Mouse (Mus musculus) myocyte (in vitro differentiated cells): ENCODE results near the gene Prrg4. TPM values are rescaled to one million over a fixed set of nuclear protein-coding genes. Genes with fewer than 3 reads are reported as not detected.

Experiments
- H3K27me3 ChIP-seq: one replicate; pipeline ENCODE4 v1.6.1; 2011; ENCODE audit not compliant: control insufficient read depth, insufficient read depth, insufficient read length
- H3K36me3 ChIP-seq: one replicate; pipeline ENCODE4 v1.6.1; 2011; ENCODE audit not compliant: control insufficient read depth, insufficient read depth
- H3K4me2 ChIP-seq: one replicate; pipeline ENCODE4 v1.6.1; 2011; ENCODE audit warnings: low read depth, control low read depth
- H3K4me3 ChIP-seq: one replicate; pipeline ENCODE4 v1.5.1; 2011; ENCODE audit warnings: mild to moderate bottlenecking, control low read depth, moderate library complexity
- H3K79me2 ChIP-seq: one replicate; pipeline ENCODE4 v1.6.1; 2011; ENCODE audit not compliant: control insufficient read depth, insufficient read depth
- H3ac ChIP-seq: one replicate; pipeline ENCODE4 v1.6.1; 2011; ENCODE audit not compliant: control insufficient read depth, insufficient read length
- CEBPB ChIP-seq: IDR thresholded peaks from 2 replicates; pipeline ENCODE4 v1.6.1; 2011; ENCODE audit warnings: mild to moderate bottlenecking, moderate library complexity; ENCODE audit not compliant: poor library complexity, insufficient read depth, severe bottlenecking
- E2F4 ChIP-seq: IDR thresholded peaks from one replicate; pipeline ENCODE4 v1.6.1; 2011; ENCODE audit warnings: mild to moderate bottlenecking, control low read depth, moderate library complexity; ENCODE audit not compliant: insufficient read depth
- MAX ChIP-seq: IDR thresholded peaks from one replicate; pipeline ENCODE4 v1.6.1; 2011; ENCODE audit warnings: low read depth, mild to moderate bottlenecking, control low read depth
- MYOD1 ChIP-seq, 3 experiments: IDR thresholded peaks; one replicate each; pipeline ENCODE4 v1.6.1; 2011; ENCODE audit warnings: control low read depth in 2 of 3, low read depth in 2 of 3, mild to moderate bottlenecking in 2 of 3, moderate library complexity in 1 of 3; ENCODE audit not compliant: insufficient read length in 2 of 3, control insufficient read depth in 1 of 3
- MYOG ChIP-seq, 3 experiments: IDR thresholded peaks; one replicate each; pipeline ENCODE4 v1.6.1; 2011; ENCODE audit warnings: control low read depth in 2 of 3, low read depth in 2 of 3, mild to moderate bottlenecking in 2 of 3; ENCODE audit not compliant: insufficient read length in 2 of 3, control insufficient read depth in 1 of 3, insufficient read depth in 1 of 3
- POLR2A ChIP-seq: IDR thresholded peaks from one replicate; pipeline ENCODE4 v1.6.1; 2011; ENCODE audit warnings: low read depth, mild to moderate bottlenecking, control low read depth, moderate library complexity; ENCODE audit not compliant: insufficient read length
- POLR2AphosphoS2 ChIP-seq: IDR thresholded peaks from one replicate; pipeline ENCODE4 v1.6.1; 2011; ENCODE audit warnings: low read depth, control low read depth; ENCODE audit not compliant: insufficient read length
- REST ChIP-seq: IDR thresholded peaks from one replicate; pipeline ENCODE4 v1.6.1; 2011; ENCODE audit warnings: mild to moderate bottlenecking, control low read depth, moderate library complexity; ENCODE audit not compliant: insufficient read depth, insufficient read length
- SRF ChIP-seq: IDR thresholded peaks from one replicate; pipeline ENCODE4 v1.6.1; 2011; ENCODE audit warnings: low read depth; ENCODE audit not compliant: control insufficient read depth, insufficient read length
- TCF12 ChIP-seq: IDR thresholded peaks from one replicate; pipeline ENCODE4 v1.6.1; 2011; ENCODE audit warnings: mild to moderate bottlenecking, control low read depth; ENCODE audit not compliant: poor library complexity, insufficient read depth, severe bottlenecking
- TCF3 ChIP-seq: IDR thresholded peaks from one replicate; pipeline ENCODE4 v1.6.1; 2011; ENCODE audit warnings: low read depth, control low read depth; ENCODE audit not compliant: insufficient read length
- USF1 ChIP-seq: IDR thresholded peaks from one replicate; pipeline ENCODE4 v1.6.1; 2011; ENCODE audit warnings: low read depth, mild to moderate bottlenecking, control low read depth, moderate library complexity
- polyA plus RNA-seq: library from polyadenylated mRNA; unstranded; fragments of >200 nt; fragmentation: generic; extraction: Trizol; gene quantifications from one replicate; pipeline ENCODE4 v1.2.1, GENCODE M21; 2012; ENCODE audit warnings: missing spikeins

The Prrg4 gene
- polyA plus RNA-seq, 1 experiment: 0.48 TPM

- no peak overlapping the region for H3K4me2 ChIP-seq
- H3K4me3 ChIP-seq: no peak overlapping the region
- TF ChIP-seq MYOG (IDR thresholded peaks at IDR 0.05; ENCODE audit: control insufficient read depth in 1 of 3, insufficient read depth in 1 of 3, insufficient read length in 2 of 3, low read depth in 2 of 3) (peak in 1 of 3 experiments; percentile 17), USF1 (no peak), REST (no peak), MYOD1 (IDR thresholded peaks at IDR 0.05; ENCODE audit: control insufficient read depth in 1 of 3, insufficient read length in 2 of 3, low read depth in 2 of 3) (peak in 1 of 3 experiments; percentile 2)
- no peaks in the 10 kb centered on the region for H3K36me3 ChIP-seq
- no peaks in the 10 kb centered on the region for H3K27me3 ChIP-seq
- no peaks in the 10 kb centered on the region for H3K79me2 ChIP-seq
- H3ac ChIP-seq: no peak overlapping the region
Measured at GRCm38 (mm10) chr2:104846638-104847414, 2.9 kb downstream of the Prrg4 start.

- Histone ChIP-seq H3K4me2 (no peak overlapping the region), H3K36me3 (no peaks in the 10 kb centered on the region), H3K4me3 (no peak overlapping the region), H3K27me3 (no peaks in the 10 kb centered on the region), H3ac (no peak overlapping the region), H3K79me2 (no peaks in the 10 kb centered on the region)
- TF ChIP-seq POLR2A: no peak
- no peak for TF ChIP-seq MYOG (IDR thresholded peaks at IDR 0.05; ENCODE audit: control insufficient read depth in 1 of 3, insufficient read depth in 1 of 3, insufficient read length in 2 of 3, low read depth in 2 of 3)
- TF ChIP-seq TCF12: no peak
- no peak for TF ChIP-seq CEBPB
- TF ChIP-seq USF1: no peak
- TF ChIP-seq POLR2AphosphoS2: no peak
- no peak for TF ChIP-seq TCF3
- no peak for TF ChIP-seq E2F4
- TF ChIP-seq MAX: no peak
Measured at GRCm38 (mm10) chr2:104842559-104842958, 7.1 kb downstream of the Prrg4 start.

- Histone ChIP-seq H3K4me3 (no peak overlapping the region), H3K4me2 (no peak overlapping the region), H3K36me3 (no peaks in the 10 kb centered on the region), H3K79me2 (no peaks in the 10 kb centered on the region), H3ac (no peak overlapping the region), H3K27me3 (no peaks in the 10 kb centered on the region)
- TF ChIP-seq TCF12 (no peak), CEBPB (no peak), MYOG (IDR thresholded peaks at IDR 0.05; ENCODE audit: control insufficient read depth in 1 of 3, insufficient read depth in 1 of 3, insufficient read length in 2 of 3, low read depth in 2 of 3) (no peak), E2F4 (no peak), MYOD1 (IDR thresholded peaks at IDR 0.05; ENCODE audit: control insufficient read depth in 1 of 3, insufficient read length in 2 of 3, low read depth in 2 of 3) (no peak)
Measured at GRCm38 (mm10) chr2:104841736-104842135, 7.9 kb downstream of the Prrg4 start.

GRCm38 (mm10) chr2:104840974-104841373 lies 8.7 kb downstream of the Prrg4 start:
- Histone ChIP-seq H3K4me3 (no peak overlapping the region), H3K36me3 (no peaks in the 10 kb centered on the region), H3ac (no peak overlapping the region), H3K79me2 (no peaks in the 10 kb centered on the region), H3K4me2 (no peak overlapping the region), H3K27me3 (no peaks in the 10 kb centered on the region)
- no peak for TF ChIP-seq SRF
- no peak for TF ChIP-seq MYOG (IDR thresholded peaks at IDR 0.05; ENCODE audit: control insufficient read depth in 1 of 3, insufficient read depth in 1 of 3, insufficient read length in 2 of 3, low read depth in 2 of 3)
- TF ChIP-seq USF1: no peak
- TF ChIP-seq MYOD1 (IDR thresholded peaks at IDR 0.05; ENCODE audit: control insufficient read depth in 1 of 3, insufficient read length in 2 of 3, low read depth in 2 of 3): no peak
- TF ChIP-seq E2F4: no peak
- no peak for TF ChIP-seq MAX
- no peak for TF ChIP-seq POLR2AphosphoS2
- TF ChIP-seq REST: no peak
- no peak for TF ChIP-seq TCF3
- TF ChIP-seq CEBPB: no peak
- TF ChIP-seq POLR2A: no peak

- H3K4me2 ChIP-seq: no peak overlapping the region
- H3K4me3 ChIP-seq: no peak overlapping the region
- H3K79me2 ChIP-seq: no peaks in the 10 kb centered on the region
- TF ChIP-seq POLR2A: no peak
- no peaks in the 10 kb centered on the region for H3K27me3 ChIP-seq
- H3K36me3 ChIP-seq: no peaks in the 10 kb centered on the region
- no peak overlapping the region for H3ac ChIP-seq
Measured at GRCm38 (mm10) chr2:104832486-104832885, 17.2 kb downstream of the Prrg4 start.
